Mouse (Mus musculus) bone marrow macrophage, adult 2 months (primary cell): ENCODE data around the gene Dupd1. TPM values are rescaled to one million over a fixed set of nuclear protein-coding genes. Genes with fewer than 3 reads are reported as not detected.

ENCODE experiments used
- H3K27ac ChIP-seq: 2 replicates; pipeline ENCODE4 v1.5.1; 2012; ENCODE audit warnings: low read depth, low read length; ENCODE audit not compliant: insufficient read depth
- H3K4me1 ChIP-seq: 2 replicates; pipeline ENCODE4 v1.6.1; 2012; ENCODE audit warnings: low read length; ENCODE audit not compliant: control insufficient read depth, insufficient read depth
- H3K4me3 ChIP-seq: 2 replicates; pipeline ENCODE4 v1.5.1; 2012; ENCODE audit warnings: mild to moderate bottlenecking, low read length, moderate library complexity; ENCODE audit not compliant: insufficient read depth
- CTCF ChIP-seq: IDR thresholded peaks from 2 replicates; pipeline ENCODE4 v1.5.1; 2012; ENCODE audit warnings: low read depth, mild to moderate bottlenecking, low read length, moderate library complexity
- POLR2A ChIP-seq: IDR thresholded peaks from 2 replicates; pipeline ENCODE4 v1.6.1; 2012; ENCODE audit warnings: mild to moderate bottlenecking, low read depth, low read length, borderline replicate concordance
- polyA plus RNA-seq: library from polyadenylated mRNA; stranded (reverse); fragments of >200 nt; gene quantifications from 2 replicates; pipeline ENCODE4 v1.2.4, GENCODE M21; 2012; ENCODE audit not compliant: missing spikeins, insufficient read depth, insufficient read length

The Dupd1 gene
- polyA plus RNA-seq, 1 experiment, result not detected

- Histone ChIP-seq H3K27ac (no peak overlapping the region), H3K4me1 (no peaks in the 10 kb centered on the region), H3K4me3 (no peak overlapping the region)
- TF ChIP-seq CTCF (no peak), POLR2A (no peak)
These were observed 77.8 kb downstream of the Dupd1 start for GRCm38 (mm10) chr14:21636548-21636947.

- TF ChIP-seq CTCF (no peak), POLR2A (no peak)
- Histone ChIP-seq H3K27ac (no peak overlapping the region), H3K4me1 (no peaks in the 10 kb centered on the region), H3K4me3 (no peak overlapping the region)
These were observed 82.6 kb downstream of the Dupd1 start for GRCm38 (mm10) chr14:21631665-21632200.

Other genes with a start within 250 kb of the Dupd1 start
- 9.0 and 11.3 TPM in 2 replicates for gene Kat6b, start 233.1 kb downstream of the Dupd1 start, polyA plus RNA-seq
- gene Samd8, start 36.0 kb upstream of the Dupd1 start, polyA plus RNA-seq, result 19.6 and 22.9 TPM in 2 replicates
- gene Dusp13, start 36.6 kb upstream of the Dupd1 start, polyA plus RNA-seq, result 0.79 TPM in 1 of 2 replicates, not detected in the other
- gene Vdac2, start 110.7 kb upstream of the Dupd1 start, polyA plus RNA-seq, result 211 and 222 TPM in 2 replicates
- 15.5 and 23.1 TPM in 2 replicates for gene Comtd1, start 134.4 kb upstream of the Dupd1 start, polyA plus RNA-seq